Mouse (Mus musculus) midbrain, embryonic 15.5 days (tissue): ENCODE measurements around the gene Fbxl2. TPM values are rescaled to one million over a fixed set of nuclear protein-coding genes. Genes with fewer than 3 reads are reported as not detected.
"Not testable (repeated sequence)": the region's sequence is repeated elsewhere in the genome, so short reads cannot be mapped to it uniquely, and the experiment has no call there.

Source experiments
- ATAC-seq: fragments of 200-750 bp; cut with Nextera tagmentation; replicated peaks from 2 replicates; pipeline ENCODE4 v1.8.0; 2017; ENCODE audit warnings: moderate TSS enrichment
- H3K27ac ChIP-seq: fragments of 300-500 bp; sonication (generic); 2 replicates; pipeline ENCODE4 v1.5.1; 2015; ENCODE audit warnings: mild to moderate bottlenecking, inconsistent platforms
- H3K27me3 ChIP-seq: fragments of 300-500 bp; sonication (generic); replicated peaks from 2 replicates; pipeline ENCODE4 v1.6.1; 2015; ENCODE audit warnings: inconsistent platforms
- H3K36me3 ChIP-seq: fragments of 300-500 bp; sonication (generic); replicated peaks from 2 replicates; pipeline ENCODE4 v1.6.1; 2015; ENCODE audit warnings: inconsistent platforms
- H3K4me1 ChIP-seq: fragments of 300-500 bp; sonication (generic); 2 replicates; pipeline ENCODE4 v1.6.1; 2015; ENCODE audit warnings: inconsistent platforms
- H3K4me2 ChIP-seq: fragments of 300-500 bp; sonication (generic); 2 replicates; pipeline ENCODE4 v1.6.1; 2015; ENCODE audit warnings: inconsistent platforms, mild to moderate bottlenecking, moderate library complexity
- H3K4me3 ChIP-seq: fragments of 300-500 bp; sonication (generic); 2 replicates; pipeline ENCODE4 v1.5.1; 2015; ENCODE audit warnings: mild to moderate bottlenecking, inconsistent platforms
- H3K9ac ChIP-seq: fragments of 300-500 bp; sonication (generic); 2 replicates; pipeline ENCODE4 v1.6.1; 2015; ENCODE audit warnings: mild to moderate bottlenecking, inconsistent platforms
- H3K9me3 ChIP-seq: fragments of 300-500 bp; sonication (generic); 2 replicates; pipeline ENCODE4 v1.6.1; 2016; ENCODE audit warnings: inconsistent platforms
- WGBS: fragments of 180-500 bp; shearing (Covaris S2); methylation state at CpG from one replicate; pipeline ENCODE4 v1.1.7; 2015; ENCODE audit warnings: mixed read lengths; 5-methylcytosine and 5-hydroxymethylcytosine counted together
- polyA plus RNA-seq: library from polyadenylated mRNA; unstranded; fragments of >200 nt; fragmentation: Nextera tagmentation; extraction: Ambion mirVana; gene quantifications from 2 replicates; pipeline ENCODE4 v1.2.1, GENCODE M21; 2015

Gene Fbxl2
- 28.9 and 31.2 TPM in 2 replicates for polyA plus RNA-seq

GRCm38 (mm10) chr9:114046028-114046427, at the start of gene Fbxl2:
Gene Fbxl2, minus strand, starts transcription at chr9:114046191.
- Histone ChIP-seq H3K9ac (no peak within 1 kb of the TSS), H3K4me2 (no peak within 1 kb of the TSS), H3K4me1 (no peaks in the 10 kb centered on the region), H3K27me3 (no peaks in the 10 kb centered on the region), H3K36me3 (no peaks in the 10 kb centered on the region), H3K4me3 (no peak within 1 kb of the TSS), H3K9me3 (no peaks in the 10 kb centered on the region), H3K27ac (no peak within 1 kb of the TSS)
- no peak for ATAC-seq
- 91% methylated on average over 10 of the region's 10 CpGs for WGBS

GRCm38 (mm10) chr9:114094854-114095253, 48.9 kb upstream of the Fbxl2 start:
- no peak for ATAC-seq

GRCm38 (mm10) chr9:114092188-114092587, 46.2 kb upstream of the Fbxl2 start:
- WGBS: 14% methylated on average over 9 of the region's 9 CpGs
- H3K4me3 ChIP-seq, H3K36me3 ChIP-seq, ATAC-seq, H3K4me2 ChIP-seq, H3K9me3 ChIP-seq, H3K9ac ChIP-seq, H3K27ac ChIP-seq, H3K4me1 ChIP-seq, H3K27me3 ChIP-seq: not testable (repeated sequence)

More at GRCm38 (mm10) chr9:114094854-114095253, 48.9 kb upstream of the Fbxl2 start:
- Histone ChIP-seq H3K36me3 (no peaks in the 10 kb centered on the region), H3K4me3 (no peak overlapping the region), H3K9me3 (no peaks in the 10 kb centered on the region), H3K27ac (no peak overlapping the region), H3K4me1 (no peaks in the 10 kb centered on the region), H3K4me2 (no peak overlapping the region), H3K9ac (no peak overlapping the region), H3K27me3 (no peaks in the 10 kb centered on the region)
- 89% methylated on average over 2 of the region's 2 CpGs for WGBS

DNA sequence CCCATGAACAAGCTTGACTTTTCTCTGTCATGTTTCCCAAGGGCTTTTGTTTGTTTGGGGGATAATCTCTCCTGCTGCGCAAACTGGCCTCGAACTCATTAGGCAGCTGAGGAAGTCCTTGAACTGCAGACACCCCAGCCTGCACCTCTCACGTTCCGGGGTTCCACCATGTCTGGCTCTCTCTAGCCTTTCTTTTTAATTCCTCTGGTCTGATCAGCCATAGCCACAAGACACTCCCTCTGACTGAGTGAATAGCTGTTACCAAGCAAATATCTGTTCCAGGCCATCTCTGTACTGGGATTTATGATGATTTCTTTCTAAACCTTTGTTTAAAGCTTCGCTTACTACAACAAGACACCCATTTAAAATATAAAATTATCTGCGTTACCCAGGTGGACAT, 42.9 kb upstream of the Fbxl2 start:
- 85% methylated on average over 6 of the region's 6 CpGs for WGBS
- not testable (repeated sequence) for H3K4me1 ChIP-seq, ATAC-seq

DNA sequence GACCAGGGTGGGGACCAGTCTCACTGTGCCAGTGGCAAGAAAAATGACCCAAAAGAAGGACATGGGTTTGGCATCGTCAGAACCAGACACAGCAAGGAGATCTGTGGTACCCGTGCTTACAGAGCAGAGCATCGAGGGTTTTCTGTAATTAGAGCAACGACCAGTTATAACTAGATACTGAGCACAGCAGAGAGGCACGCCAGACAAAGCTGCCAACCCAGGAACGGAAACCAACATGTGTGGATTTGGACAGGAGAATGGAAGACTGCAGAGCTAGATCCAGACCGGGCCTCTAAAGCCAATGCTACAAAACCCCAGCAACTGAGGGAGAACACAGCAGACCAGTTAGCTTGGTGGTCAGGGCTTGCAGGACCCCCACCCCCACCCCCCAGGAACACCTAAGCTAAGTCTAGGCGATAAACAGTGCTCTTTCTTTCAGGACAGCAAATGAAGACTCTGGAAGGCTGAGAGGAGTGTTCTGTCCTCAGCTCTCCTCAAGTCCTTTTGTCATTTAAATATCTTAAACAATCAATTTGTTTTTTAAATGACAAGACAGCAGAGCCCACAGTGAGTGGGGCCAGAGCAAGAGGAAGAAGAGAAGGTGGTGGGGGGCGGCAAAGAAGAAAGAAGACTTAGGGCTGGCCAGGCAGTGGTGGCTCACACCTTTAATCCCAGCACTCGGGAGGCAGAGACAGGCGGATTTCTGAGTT, 41.3 kb upstream of the Fbxl2 start:
- Histone ChIP-seq H3K9ac (no peak overlapping the region), H3K9me3 (no peaks in the 10 kb centered on the region), H3K27ac (no peak overlapping the region), H3K36me3 (no peaks in the 10 kb centered on the region), H3K27me3 (no peaks in the 10 kb centered on the region), H3K4me3 (no peak overlapping the region), H3K4me2 (no peak overlapping the region), H3K4me1 (no peaks in the 10 kb centered on the region)
- no peak for ATAC-seq
- WGBS: 78% methylated on average over 11 of the region's 11 CpGs

More for the DNA sequence above, 42.9 kb upstream of the Fbxl2 start:
- H3K4me2 ChIP-seq, H3K27ac ChIP-seq, H3K4me3 ChIP-seq, H3K9ac ChIP-seq, H3K36me3 ChIP-seq, H3K27me3 ChIP-seq, H3K9me3 ChIP-seq: not testable (repeated sequence)

DNA sequence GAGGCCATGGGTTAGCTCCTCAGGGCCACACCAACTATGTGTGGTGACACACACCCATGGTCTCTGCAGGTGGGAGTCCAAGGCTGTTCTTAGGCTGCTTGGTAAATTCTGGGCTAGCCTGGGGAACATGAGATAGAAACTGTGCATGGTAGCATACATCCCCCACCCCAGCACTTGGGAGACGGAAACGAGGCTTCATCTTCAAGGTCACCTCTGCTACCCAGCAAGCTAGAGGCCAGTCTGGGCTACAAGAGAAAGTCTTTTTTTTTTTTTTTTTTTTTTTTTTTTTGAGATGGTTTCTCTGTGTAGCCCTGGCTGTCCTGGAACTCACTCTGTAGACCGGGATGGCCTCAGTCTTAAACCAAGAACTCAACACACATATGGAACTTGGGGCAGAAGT, 40.4 kb upstream of the Fbxl2 start:
- no peak overlapping the region for H3K4me3 ChIP-seq
- H3K27ac ChIP-seq: no peak overlapping the region
- no peak overlapping the region for H3K4me2 ChIP-seq
- H3K9me3 ChIP-seq: no peaks in the 10 kb centered on the region
- H3K36me3 ChIP-seq: no peaks in the 10 kb centered on the region
- H3K27me3 ChIP-seq: no peaks in the 10 kb centered on the region
- 92% methylated on average over 3 of the region's 3 CpGs for WGBS
- no peak for ATAC-seq
- H3K4me1 ChIP-seq: no peaks in the 10 kb centered on the region
- no peak overlapping the region for H3K9ac ChIP-seq

- Histone ChIP-seq H3K4me2 (no peak overlapping the region), H3K36me3 (no peaks in the 10 kb centered on the region), H3K27me3 (no peaks in the 10 kb centered on the region), H3K4me1 (no peaks in the 10 kb centered on the region), H3K4me3 (no peak overlapping the region), H3K9ac (no peak overlapping the region), H3K27ac (no peak overlapping the region), H3K9me3 (no peaks in the 10 kb centered on the region)
- ATAC-seq: no peak
- 88% methylated on average over 19 of the region's 19 CpGs for WGBS
Observed at GRCm38 (mm10) chr9:114073681-114074080, 27.7 kb upstream of the Fbxl2 start.

GRCm38 (mm10) chr9:114069372-114069771, 23.4 kb upstream of the Fbxl2 start:
- Histone ChIP-seq H3K9ac (no peak overlapping the region), H3K9me3 (no peaks in the 10 kb centered on the region), H3K4me2 (no peak overlapping the region), H3K27ac (no peak overlapping the region), H3K27me3 (no peaks in the 10 kb centered on the region), H3K36me3 (no peaks in the 10 kb centered on the region), H3K4me1 (no peaks in the 10 kb centered on the region), H3K4me3 (no peak overlapping the region)
- ATAC-seq: no peak
- WGBS: 76% methylated on average over 6 of the region's 6 CpGs

- Histone ChIP-seq H3K27ac (no peak overlapping the region), H3K4me3 (no peak overlapping the region), H3K36me3 (no peaks in the 10 kb centered on the region), H3K9me3 (no peaks in the 10 kb centered on the region), H3K4me1 (no peaks in the 10 kb centered on the region), H3K9ac (no peak overlapping the region), H3K27me3 (no peaks in the 10 kb centered on the region), H3K4me2 (no peak overlapping the region)
- WGBS: 49% methylated on average over 12 of the region's 12 CpGs
- no peak for ATAC-seq
Observed at GRCm38 (mm10) chr9:114068494-114069053, 22.6 kb upstream of the Fbxl2 start.

DNA sequence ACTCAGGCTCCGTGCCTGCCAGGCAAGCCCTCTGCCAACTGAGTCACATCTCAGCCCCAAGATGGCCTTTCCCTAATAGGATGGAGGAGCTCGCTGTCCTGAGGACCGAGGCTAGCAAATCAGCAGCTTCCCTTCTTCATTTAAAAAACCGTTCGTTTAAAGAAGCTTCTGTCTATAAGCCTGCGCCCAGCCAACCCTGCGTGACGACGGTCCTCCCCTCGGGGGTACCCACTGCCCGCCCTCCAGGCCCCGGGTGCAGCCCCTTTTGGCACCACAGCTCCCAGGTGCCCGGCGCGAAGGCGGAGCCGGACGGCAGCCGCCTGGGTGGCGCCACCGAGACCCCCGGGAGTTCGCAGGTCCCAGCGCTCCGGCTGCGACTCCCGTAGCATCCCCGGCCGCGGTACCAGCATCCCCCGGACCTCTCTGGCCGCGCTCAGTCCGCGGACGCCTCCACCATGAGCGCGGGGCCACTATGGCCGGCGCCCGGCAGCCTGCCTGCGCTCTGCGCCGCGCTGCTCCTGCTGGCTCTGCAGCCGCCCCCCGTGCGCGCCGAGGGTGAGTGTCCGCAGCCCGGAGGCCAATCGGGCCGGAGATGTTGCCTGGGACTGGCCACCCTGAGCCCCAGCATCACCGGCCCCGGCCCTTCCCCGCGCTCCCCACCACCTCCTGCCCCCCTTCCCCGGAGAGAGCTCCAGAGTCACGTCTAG, 11.3 kb upstream of the Fbxl2 start, which contains the start of gene Susd5:
Gene Susd5 (plus strand): TSS at position 51 of the 707 bp plus-strand sequence.
- peaks cover 34% of the 10 kb centered on the region for H3K27me3 ChIP-seq
- no peaks in the 10 kb centered on the region for H3K9me3 ChIP-seq
- WGBS: 1% methylated on average over 60 of the region's 60 CpGs
- no peak within 1 kb of the TSS for H3K27ac ChIP-seq
- peak within 1 kb of the TSS; percentile 42 for H3K9ac ChIP-seq
- peak; percentile 60; the same call in 1 of the 2 replicates for ATAC-seq
- H3K4me3 ChIP-seq: peak within 1 kb of the TSS; percentile 48
- no peaks in the 10 kb centered on the region for H3K36me3 ChIP-seq
- peak within 1 kb of the TSS; percentile 79 for H3K4me2 ChIP-seq
- peaks cover 6% of the 10 kb centered on the region for H3K4me1 ChIP-seq

DNA sequence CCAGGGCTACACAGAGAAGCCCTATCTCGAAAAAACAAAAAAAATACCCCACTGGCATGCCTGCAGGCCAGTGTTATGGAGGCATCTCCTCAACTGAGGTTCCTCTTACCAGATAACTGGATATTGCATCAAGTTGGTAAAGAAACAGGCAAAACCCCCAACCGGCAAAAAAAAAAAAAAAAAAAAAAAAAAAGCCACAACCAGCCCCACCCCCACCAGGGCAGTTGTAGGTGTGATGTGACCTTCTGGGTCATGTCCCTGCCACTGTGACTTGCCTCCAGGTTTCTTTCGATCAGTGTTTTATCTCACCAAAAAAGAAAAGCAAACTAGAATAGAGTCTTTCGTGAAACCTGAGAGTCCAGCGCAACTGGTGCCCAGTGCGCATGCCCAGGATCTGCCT, 6.9 kb upstream of the Fbxl2 start:
- Histone ChIP-seq H3K9ac (no peak overlapping the region), H3K36me3 (no peaks in the 10 kb centered on the region), H3K4me3 (no peak overlapping the region), H3K27me3 (peaks cover 21% of the 10 kb centered on the region), H3K27ac (no peak overlapping the region), H3K4me1 (peaks cover 6% of the 10 kb centered on the region), H3K4me2 (no peak overlapping the region), H3K9me3 (no peaks in the 10 kb centered on the region)
- no peak for ATAC-seq
- WGBS: 77% methylated on average over 6 of the region's 6 CpGs

GRCm38 (mm10) chr9:114052031-114052430, 6.0 kb upstream of the Fbxl2 start:
- Histone ChIP-seq H3K27me3 (peaks cover 13% of the 10 kb centered on the region), H3K9me3 (no peaks in the 10 kb centered on the region), H3K4me1 (no peaks in the 10 kb centered on the region), H3K36me3 (no peaks in the 10 kb centered on the region), H3K9ac (no peak overlapping the region), H3K4me3 (no peak overlapping the region), H3K27ac (no peak overlapping the region), H3K4me2 (no peak overlapping the region)
- ATAC-seq: no peak
- 85% methylated on average over 4 of the region's 4 CpGs for WGBS
